12 mouse cellular contexts compared by ENCODE assay signal in the genomic region with DNA sequence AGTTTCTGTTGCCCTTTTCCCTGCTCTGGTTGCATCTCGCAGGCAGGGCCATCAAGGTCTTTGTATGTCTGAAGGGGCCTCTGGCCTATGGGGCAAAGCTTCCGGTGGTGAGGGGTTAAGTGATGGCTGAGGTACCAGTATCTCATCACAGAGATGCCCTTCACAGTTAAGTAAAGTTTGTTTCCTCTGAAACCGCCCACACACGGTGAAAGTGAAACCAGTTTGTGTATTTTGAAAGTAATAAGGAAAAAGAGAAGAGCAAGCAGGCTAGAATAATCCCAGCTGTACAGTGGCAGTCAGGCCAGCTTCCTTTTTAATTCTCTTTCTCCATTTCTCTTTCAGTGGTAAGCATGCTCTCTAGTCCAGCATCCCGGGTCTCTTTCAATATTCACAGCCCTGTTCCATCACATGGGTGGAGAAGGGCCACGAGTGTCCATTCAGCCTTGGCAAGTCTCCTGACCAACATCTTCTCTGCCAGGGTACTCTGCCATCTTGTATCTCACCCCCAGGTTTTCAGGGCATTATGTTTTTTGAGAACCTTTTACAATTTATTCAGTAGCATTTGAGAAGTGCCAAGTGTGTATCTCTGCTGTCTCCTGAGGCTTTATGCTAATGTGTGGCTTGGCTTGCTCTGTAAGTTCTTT. TPM values are rescaled to one million over a fixed set of nuclear protein-coding genes. Genes with fewer than 3 reads are reported as not detected.
DNase-seq lines count a peak whose midpoint lies in the region; ATAC-seq lines count a peak whose summit lies in the region.
"Had no signal": no experiment of that assay in that cellular context is flagged by ENCODE, and none has a peak within 500 bp of the region (broad histone marks: within the 10 kb centered on the region; RNA-seq: fewer than 3 reads in every experiment).

No protein-coding gene starts in this region.

- no peak overlapping the region for H3K27ac ChIP-seq in limb, embryonic 10.5 days
- H3K27ac ChIP-seq: embryonic facial prominence, embryonic 15.5 days had no signal

- H3K36me3 ChIP-seq in limb, embryonic 10.5 days = no peaks in the 10 kb centered on the region
- H3K36me3 ChIP-seq: embryonic facial prominence, embryonic 15.5 days had no signal

- no peak overlapping the region for H3K4me3 ChIP-seq in limb, embryonic 10.5 days
- H3K4me3 ChIP-seq: embryonic facial prominence, embryonic 15.5 days had no signal

- peak; percentile 92 for ATAC-seq in inflammation-experienced regulatory T-cells, adult 6 months

- no peaks in the 10 kb centered on the region for H3K9me3 ChIP-seq in limb, embryonic 10.5 days (replicated peaks)
- H3K9me3 ChIP-seq: embryonic facial prominence, embryonic 15.5 days had no signal

- WGBS in limb, embryonic 10.5 days = 83% methylated on average over 6 of the region's 6 CpGs

- no peaks in the 10 kb centered on the region for H3K27me3 ChIP-seq in limb, embryonic 10.5 days (ENCODE audit: low read depth, poor library complexity, severe bottlenecking)
- H3K27me3 ChIP-seq: embryonic facial prominence, embryonic 15.5 days had no signal

- DNase-seq in 3T3-L1 (ENCODE audit: low read depth, low spot score) = peak; percentile 65
- peak; percentile 87 for DNase-seq in CD4-positive helper T cell, adult 2 months (ENCODE audit: low read depth, low spot score)
- DNase-seq in naive thymus-derived CD4-positive, alpha-beta T cell, adult 2 months (ENCODE audit: low read depth) = peak; percentile 78
- no peak for DNase-seq in adrenal gland, adult 2 months
- DNase-seq in limb, embryonic 10.5 days (ENCODE audit: low spot score) = no peak
- DNase-seq in right cerebral cortex, postnatal 25 days = no peak

- no peaks in the 10 kb centered on the region for H3K4me1 ChIP-seq in limb, embryonic 10.5 days

RNA-seq across cellular contexts. Expression of gene Sectm1a, which starts 2.0 kb away (rescaled TPM):
- not detected for polyA plus RNA-seq in inflammation-experienced regulatory T-cells, adult 6 months (2017; shearing (Covaris generic))
- total RNA-seq in adrenal gland, adult 2 months (2021) = not detected
- 0.09 and 0.19 TPM in 2 replicates for polyA plus RNA-seq in adrenal gland, adult 2 months (2012; rRNA removed)
- polyA plus RNA-seq in limb, embryonic 10.5 days (2016; fragmentation: Nextera tagmentation; extraction: Ambion mirVana) = not detected in 2 replicates
- total RNA-seq: left cerebral cortex, postnatal 36 days had no signal
- polyA plus RNA-seq: hindbrain, embryonic 11.5 days; neural tube, embryonic 14.5 days had no signal

RNA-seq across cellular contexts. Expression of gene Sectm1b, which starts 19.6 kb away (rescaled TPM):
- polyA plus RNA-seq in inflammation-experienced regulatory T-cells, adult 6 months (2017; shearing (Covaris generic)) = not detected
- not detected for total RNA-seq in adrenal gland, adult 2 months (2021)
- not detected in 2 replicates for polyA plus RNA-seq in adrenal gland, adult 2 months (2012; rRNA removed)
- not detected in 2 replicates for polyA plus RNA-seq in limb, embryonic 10.5 days (2016; fragmentation: Nextera tagmentation; extraction: Ambion mirVana)
- total RNA-seq: left cerebral cortex, postnatal 36 days had no signal
- polyA plus RNA-seq: hindbrain, embryonic 11.5 days; neural tube, embryonic 14.5 days had no signal

RNA-seq across cellular contexts. Expression of gene Tex19.2, which starts 35.5 kb away (rescaled TPM):
- not detected for polyA plus RNA-seq in inflammation-experienced regulatory T-cells, adult 6 months (2017; shearing (Covaris generic))
- total RNA-seq in adrenal gland, adult 2 months (2021) = not detected
- polyA plus RNA-seq in adrenal gland, adult 2 months (2012; rRNA removed) = not detected in 2 replicates
- polyA plus RNA-seq in limb, embryonic 10.5 days (2016; fragmentation: Nextera tagmentation; extraction: Ambion mirVana) = not detected in 2 replicates
- total RNA-seq: adrenal gland, adult 18-20 months; left cerebral cortex, postnatal 36 days had no signal
- polyA plus RNA-seq: embryonic facial prominence, embryonic 15.5 days; hindbrain, embryonic 11.5 days; neural tube, embryonic 14.5 days had no signal

RNA-seq across cellular contexts. Expression of gene Cd7, which starts 43.8 kb away (rescaled TPM):
- 100 to 1,000 TPM in 1 of 3 experiments, 10 to 100 TPM in 2; 51.7 to 149 (median 51.9) TPM for polyA plus RNA-seq in inflammation-experienced regulatory T-cells, adult 6 months (2017; shearing (Covaris generic))
- under 1 TPM; 0.69 TPM for total RNA-seq in adrenal gland, adult 2 months (2021)
- 1.8 and 3.3 TPM in 2 replicates for polyA plus RNA-seq in adrenal gland, adult 2 months (2012; rRNA removed)
- polyA plus RNA-seq in limb, embryonic 10.5 days (2016; fragmentation: Nextera tagmentation; extraction: Ambion mirVana) = not detected in 2 replicates
- polyA plus RNA-seq: hindbrain, embryonic 11.5 days; neural tube, embryonic 14.5 days had no signal

Comparison
In these comparisons a context has a peak if more than half of its experiments do, and no peak if none do; other contexts are left out.
1. DNase-seq: peak in 3T3-L1 (single experiment), CD4-positive helper T cell, adult 2 months (single experiment) and naive thymus-derived CD4-positive, alpha-beta T cell, adult 2 months (single experiment); none in adrenal gland, adult 2 months (single experiment), limb, embryonic 10.5 days (single experiment) and right cerebral cortex, postnatal 25 days (single experiment).